Mouse (Mus musculus) kidney, adult 10 weeks (tissue): ENCODE results near the gene Vmn2r19. TPM values are rescaled to one million over a fixed set of nuclear protein-coding genes. Genes with fewer than 3 reads are reported as not detected.

Source experiments
- polyA plus RNA-seq: library from polyadenylated mRNA; stranded (reverse); fragments of 350-450 nt; fragmentation: Illumina TruSeq; extraction: RNeasy Lipid Tissue Mini Kit (QIAGEN cat#74804); gene quantifications from one replicate; pipeline ENCODE4 v1.2.3, GENCODE M21; 2014; ENCODE audit warnings: low read depth, low replicate concordance

Gene Vmn2r19
- not detected for polyA plus RNA-seq

GRCm38 (mm10) chr6:123308033-123308432, at the start of gene Vmn2r19:
TSS of gene Vmn2r19 (plus strand) at chr6:123308333.

DNA sequence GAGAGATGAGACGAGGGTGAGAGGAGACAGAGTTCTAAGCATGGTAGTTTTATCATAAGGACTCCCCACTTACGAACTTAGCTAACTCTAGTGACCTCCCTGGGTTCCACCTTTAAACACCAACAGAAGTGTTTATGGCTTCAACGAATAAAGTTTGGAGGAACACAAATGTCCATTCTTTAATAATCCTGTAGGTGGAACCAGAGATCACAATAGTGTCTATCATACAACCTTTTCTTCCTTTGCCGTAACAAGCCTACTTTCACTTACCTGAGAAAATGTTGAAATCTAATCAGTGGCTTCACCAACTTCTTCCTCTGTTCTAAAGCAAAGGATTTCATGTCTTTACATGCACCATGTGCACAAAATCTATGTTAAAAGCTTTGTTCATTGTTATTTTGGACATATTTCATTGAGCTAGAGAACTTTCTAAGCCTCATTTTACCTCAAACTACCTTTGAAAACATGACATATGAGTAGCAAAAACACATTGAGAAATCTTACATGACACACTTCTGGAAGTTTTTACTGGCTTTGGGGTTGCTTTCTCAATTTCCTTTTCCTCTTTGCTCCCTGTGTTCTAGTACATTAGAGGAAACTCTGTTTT, 46.5 kb upstream of the Vmn2r19 start, which contains the start of gene Clec4d:
TSS of gene Clec4d (plus strand) at position 557 of the 607 bp plus-strand sequence.

DNA sequence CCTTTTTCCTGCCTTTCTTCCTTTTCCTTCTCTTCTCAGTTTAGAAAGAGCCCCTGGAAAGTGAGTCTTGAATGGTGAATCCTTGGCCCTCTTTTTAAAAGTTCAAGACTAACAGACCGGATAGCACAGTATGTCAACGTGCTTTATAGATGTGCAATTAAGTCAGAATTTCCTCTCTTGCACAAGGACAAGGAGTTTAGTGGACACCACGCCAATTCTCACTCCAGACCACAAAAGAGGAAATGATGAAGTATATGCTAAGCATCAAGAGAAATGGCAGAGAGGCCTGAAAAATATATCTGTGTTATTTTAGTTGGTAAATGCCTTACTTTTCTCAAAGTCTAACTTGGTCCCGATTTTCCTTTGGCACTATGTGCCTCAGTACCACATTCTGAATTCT, 18.4 kb upstream of the Vmn2r19 start, which contains the start of gene Clec4e:
TSS of gene Clec4e (minus strand) at position 118 of the 400 bp plus-strand sequence.

Other genes with a start within 250 kb of the Vmn2r19 start
- gene Clec4a2, start 201.9 kb upstream of the Vmn2r19 start, polyA plus RNA-seq, result 3.2 TPM
- gene Clec4b2, start 135.4 kb upstream of the Vmn2r19 start, polyA plus RNA-seq, result not detected
- 0.65 TPM for gene Clec4n, start 78.5 kb upstream of the Vmn2r19 start, polyA plus RNA-seq
- gene Clec4d, start 46.2 kb upstream of the Vmn2r19 start, polyA plus RNA-seq, result not detected
- not detected for gene Clec4e, start 18.5 kb upstream of the Vmn2r19 start, polyA plus RNA-seq
- gene Vmn2r20, start 109.8 kb downstream of the Vmn2r19 start, polyA plus RNA-seq, result not detected
- not detected for gene Vmn2r21, start 225.1 kb downstream of the Vmn2r19 start, polyA plus RNA-seq